Mouse (Mus musculus) intestine, embryonic 15.5 days (tissue): ENCODE measurements at regions not wholly inside any gene's neighbourhood (a gene's known extent, or its start where the extent isn't known, plus 50 kb on each side); places are given as distances from the start of the nearest gene placed in this dataset.

Experiments
- ATAC-seq: fragments of 200-750 bp; cut with Nextera tagmentation; 2 replicates; pipeline ENCODE4 v1.8.0; 2017; ENCODE audit warnings: moderate TSS enrichment, moderate library complexity
- H3K27ac ChIP-seq: fragments of 300-500 bp; sonication (generic); 2 replicates; pipeline ENCODE4 v1.5.1; 2015; ENCODE audit warnings: mild to moderate bottlenecking, inconsistent platforms
- H3K27me3 ChIP-seq: fragments of 300-500 bp; sonication (generic); replicated peaks from 2 replicates; pipeline ENCODE4 v1.6.1; 2015; ENCODE audit warnings: inconsistent platforms
- H3K36me3 ChIP-seq: fragments of 300-500 bp; sonication (generic); 2 replicates; pipeline ENCODE4 v1.6.1; 2015; ENCODE audit warnings: inconsistent platforms
- H3K4me1 ChIP-seq: fragments of 300-500 bp; sonication (generic); replicated peaks from 2 replicates; pipeline ENCODE4 v1.6.1; 2015; ENCODE audit warnings: inconsistent platforms
- H3K4me2 ChIP-seq: fragments of 300-500 bp; sonication (generic); replicated peaks from 2 replicates; pipeline ENCODE4 v1.6.1; 2015; ENCODE audit warnings: mild to moderate bottlenecking, inconsistent platforms
- H3K4me3 ChIP-seq: fragments of 300-500 bp; sonication (generic); replicated peaks from 2 replicates; pipeline ENCODE4 v1.5.1; 2015; ENCODE audit warnings: inconsistent platforms
- H3K9ac ChIP-seq: fragments of 300-500 bp; sonication (generic); 2 replicates; pipeline ENCODE4 v1.6.1; 2015; ENCODE audit warnings: inconsistent platforms
- H3K9me3 ChIP-seq: fragments of 300-500 bp; sonication (generic); 2 replicates; pipeline ENCODE4 v1.6.1; 2016; ENCODE audit warnings: inconsistent platforms
- WGBS: fragments of 180-500 bp; shearing (Covaris S2); methylation state at CpG from one replicate; pipeline ENCODE4 v1.1.7; 2015; 5-methylcytosine and 5-hydroxymethylcytosine counted together

GRCm38 (mm10) chr3:100747421-100748308 lies 62.4 kb upstream of the Man1a2 start:
- Histone ChIP-seq H3K4me1 (no peaks in the 10 kb centered on the region), H3K27ac (0 out of 2 replicates have a peak overlapping the region, but pooled peaks have one; percentile 11), H3K4me2 (no peak overlapping the region), H3K4me3 (no peak overlapping the region), H3K36me3 (no peaks in the 10 kb centered on the region), H3K27me3 (no peaks in the 10 kb centered on the region), H3K9me3 (no peaks in the 10 kb centered on the region), H3K9ac (no peak overlapping the region)
- 54% methylated on average over 15 of the region's 15 CpGs for WGBS
- ATAC-seq: peak; percentile 53

GRCm38 (mm10) chr3:100737660-100738059 lies 52.4 kb upstream of the Man1a2 start:
- 72% methylated on average over 7 of the region's 7 CpGs for WGBS
- no peak for ATAC-seq

GRCm38 (mm10) chr3:100736539-100736938 lies 51.2 kb upstream of the Man1a2 start:
- no peaks in the 10 kb centered on the region for H3K36me3 ChIP-seq
- no peak overlapping the region for H3K9ac ChIP-seq
- H3K27me3 ChIP-seq: no peaks in the 10 kb centered on the region
- no peak for ATAC-seq
- 80% methylated on average over 3 of the region's 3 CpGs for WGBS
- H3K9me3 ChIP-seq: no peaks in the 10 kb centered on the region
- no peaks in the 10 kb centered on the region for H3K4me1 ChIP-seq
- H3K4me3 ChIP-seq: no peak overlapping the region
- no peak overlapping the region for H3K27ac ChIP-seq
- H3K4me2 ChIP-seq: no peak overlapping the region

More at GRCm38 (mm10) chr3:100737660-100738059, 52.4 kb upstream of the Man1a2 start:
- no peak overlapping the region for H3K27ac ChIP-seq
- H3K9ac ChIP-seq: no peak overlapping the region
- no peaks in the 10 kb centered on the region for H3K9me3 ChIP-seq
- no peaks in the 10 kb centered on the region for H3K4me1 ChIP-seq
- H3K4me3 ChIP-seq: no peak overlapping the region
- no peaks in the 10 kb centered on the region for H3K36me3 ChIP-seq
- no peaks in the 10 kb centered on the region for H3K27me3 ChIP-seq
- H3K4me2 ChIP-seq: no peak overlapping the region
